ENCODE assay signal across 18 mouse cellular contexts in genomic region chr1:132400538-132400937, GRCm38 (mm10).
"Had no signal": no experiment of that assay in that cellular context is flagged by ENCODE, and none has a peak within 500 bp of the region (broad histone marks: within the 10 kb centered on the region; RNA-seq: fewer than 3 reads in every experiment).

No protein-coding gene starts in this region.

- H3K9ac ChIP-seq: limb, embryonic 15.5 days; lung, embryonic 14.5 days; midbrain, embryonic 12.5 days; neural tube, embryonic 13.5 days had no signal

- H3K4me3 ChIP-seq: limb, embryonic 15.5 days; megakaryocyte, embryonic 14.5 days; midbrain, embryonic 12.5 days; neural tube, embryonic 13.5 days had no signal

- ATAC-seq: intestine, embryonic 16.5 days; midbrain, embryonic 16.5 days had no signal

- DNase-seq: kidney, adult 2 months; kidney, postnatal 36 days; layer of hippocampus, adult 9-11 months; layer of hippocampus, postnatal 36 days; lung, embryonic 14.5 days; lung, postnatal 10 days; lung, postnatal 4 days; right cerebral cortex, adult 18-20 months; right cerebral cortex, postnatal 25 days; thymus, adult 18-20 months; thymus, postnatal 14 days had no signal

- H3K9me3 ChIP-seq: midbrain, embryonic 12.5 days had no signal

- H3K4me1 ChIP-seq: limb, embryonic 15.5 days; megakaryocyte, embryonic 14.5 days; midbrain, embryonic 12.5 days; neural tube, embryonic 13.5 days had no signal

- H3K4me2 ChIP-seq: limb, embryonic 15.5 days; lung, embryonic 14.5 days; midbrain, embryonic 12.5 days; neural tube, embryonic 13.5 days had no signal

- H3K27ac ChIP-seq: kidney, postnatal 0 days; limb, embryonic 15.5 days; midbrain, embryonic 12.5 days; neural tube, embryonic 13.5 days had no signal

- H3K27me3 ChIP-seq: limb, embryonic 15.5 days; midbrain, embryonic 12.5 days; neural tube, embryonic 13.5 days had no signal

- H3K36me3 ChIP-seq: limb, embryonic 15.5 days; midbrain, embryonic 12.5 days; neural tube, embryonic 13.5 days had no signal
